Mouse (Mus musculus) thymus, postnatal 4 days (tissue): Measurements from ENCODE around the gene Slc31a1.

Source experiments
- DNase-seq: peaks from one replicate; pipeline ENCODE4 v3.0.0; 2021

The Slc31a1 gene

GRCm38 (mm10) chr4:62408601-62409282 lies 48.2 kb downstream of the Slc31a1 start, which contains the start of the genes Cdc26 and Prpf4:
TSS of gene Cdc26 (minus strand) at chr4:62408642.
TSS of gene Prpf4 (plus strand) at chr4:62408797.
- peak; percentile 97 for DNase-seq

- DNase-seq = no peak
These were observed 49.1 kb downstream of the Slc31a1 start for GRCm38 (mm10) chr4:62409615-62410014.

GRCm38 (mm10) chr4:62410325-62410724 lies 49.8 kb downstream of the Slc31a1 start:
- no peak for DNase-seq

GRCm38 (mm10) chr4:62411606-62412005 lies 51.1 kb downstream of the Slc31a1 start:
- DNase-seq = no peak

GRCm38 (mm10) chr4:62418448-62418847 lies 57.9 kb downstream of the Slc31a1 start:
- DNase-seq = no peak

GRCm38 (mm10) chr4:62419091-62419490 lies 58.6 kb downstream of the Slc31a1 start:
- no peak for DNase-seq

- no peak for DNase-seq
These were observed 65.4 kb downstream of the Slc31a1 start for GRCm38 (mm10) chr4:62425891-62426290.

GRCm38 (mm10) chr4:62427978-62428758 lies 67.6 kb downstream of the Slc31a1 start:
- no peak for DNase-seq

- no peak for DNase-seq
These were observed 69.1 kb downstream of the Slc31a1 start for GRCm38 (mm10) chr4:62429616-62430015.

- no peak for DNase-seq
These were observed 70.2 kb downstream of the Slc31a1 start for GRCm38 (mm10) chr4:62430678-62431077.

GRCm38 (mm10) chr4:62431522-62431921 lies 71.0 kb downstream of the Slc31a1 start:
- DNase-seq = no peak

- DNase-seq = no peak
These were observed 73.7 kb downstream of the Slc31a1 start for GRCm38 (mm10) chr4:62433939-62434870.

- no peak for DNase-seq
These were observed 74.6 kb downstream of the Slc31a1 start, which contains the start of gene Rnf183 for GRCm38 (mm10) chr4:62435081-62435480. TSS of gene Rnf183 (minus strand) at chr4:62435252.

GRCm38 (mm10) chr4:62437256-62437778 lies 76.8 kb downstream of the Slc31a1 start:
- DNase-seq = no peak

- no peak for DNase-seq
These were observed 77.3 kb downstream of the Slc31a1 start for GRCm38 (mm10) chr4:62437871-62438270.

GRCm38 (mm10) chr4:62439793-62440192 lies 79.3 kb downstream of the Slc31a1 start:
- no peak for DNase-seq

- no peak for DNase-seq
These were observed 80.0 kb downstream of the Slc31a1 start for GRCm38 (mm10) chr4:62440544-62440943.

- no peak for DNase-seq
These were observed 80.5 kb downstream of the Slc31a1 start for GRCm38 (mm10) chr4:62440986-62441385.
